Mouse (Mus musculus) left cerebral cortex, adult 9 months (tissue): ENCODE results near the gene Krt20.

Experiments
- DNase-seq, 2 experiments: peaks; one replicate each; pipeline ENCODE4 v3.0.0; 2022; ENCODE audit warnings: low spot score in 2 of 2

Krt20 gene

GRCm38 (mm10) chr11:99413247-99413646, 24.7 kb downstream of the Krt20 start:
- peak in 1 of 2 experiments; percentile 22 for DNase-seq

GRCm38 (mm10) chr11:99406186-99406585, 31.8 kb downstream of the Krt20 start:
- DNase-seq = no peak

GRCm38 (mm10) chr11:99399956-99400549, 37.9 kb downstream of the Krt20 start:
- no peak for DNase-seq

- DNase-seq = no peak
Measured at GRCm38 (mm10) chr11:99398832-99399231, 39.1 kb downstream of the Krt20 start.

DNA sequence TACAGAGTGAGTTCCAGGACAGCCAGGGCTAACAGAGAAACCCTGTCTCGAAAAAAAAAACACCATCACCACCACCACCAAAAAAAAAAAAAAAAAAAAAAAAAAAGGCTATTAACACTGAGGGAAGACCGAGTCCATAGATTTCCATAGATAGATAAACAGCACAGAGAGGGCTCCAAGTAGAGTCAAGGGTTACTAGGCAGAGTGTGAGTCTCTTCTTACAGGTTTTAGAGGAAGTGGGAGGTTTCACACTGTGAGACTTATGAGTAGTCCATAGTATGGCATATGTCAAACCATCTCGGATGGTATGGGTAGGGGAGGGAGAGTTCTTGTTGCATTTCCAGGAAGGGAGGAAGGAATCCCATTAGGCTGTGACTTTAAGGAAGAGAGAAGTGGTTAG, 39.9 kb downstream of the Krt20 start:
- no peak for DNase-seq

DNA sequence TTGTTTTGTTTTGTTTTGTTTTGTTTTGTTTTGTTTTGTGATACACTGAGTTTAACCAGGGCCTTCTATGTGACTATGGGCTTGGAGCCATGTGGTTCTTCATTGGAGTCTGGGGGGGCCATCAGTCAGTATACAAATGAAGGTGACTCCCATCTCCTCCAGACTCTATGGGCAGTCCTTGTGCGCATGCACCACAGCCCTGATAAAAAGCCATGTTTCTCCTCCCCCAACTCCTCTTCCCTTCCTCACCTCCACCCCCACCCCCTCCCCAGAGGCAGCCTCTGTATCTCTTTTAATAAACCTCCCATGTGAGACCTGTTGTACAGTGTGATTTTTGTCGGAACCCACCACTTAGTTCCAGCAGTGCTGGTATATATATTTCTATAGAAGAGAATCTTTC, 41.3 kb downstream of the Krt20 start:
- no peak for DNase-seq

DNA sequence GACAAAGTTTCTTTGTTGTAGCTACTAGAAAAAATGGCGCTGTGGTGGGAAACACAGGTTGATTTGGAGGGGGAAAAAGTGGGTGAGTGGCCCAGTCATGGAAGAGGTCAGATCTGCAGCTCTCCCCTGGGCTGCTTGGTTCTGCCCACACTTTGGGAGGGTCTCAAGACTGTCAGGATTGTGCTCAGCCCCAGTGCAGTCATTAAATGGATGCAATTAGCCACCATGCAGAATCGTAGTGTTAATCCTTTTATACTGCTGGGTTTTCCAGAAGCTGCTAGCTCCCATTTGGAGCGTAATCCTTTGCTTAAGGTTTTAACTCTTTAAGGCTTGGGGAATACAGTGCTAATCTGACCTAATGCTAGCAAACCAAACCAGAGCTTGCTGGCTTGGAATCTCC, 41.9 kb downstream of the Krt20 start:
- DNase-seq = no peak

DNA sequence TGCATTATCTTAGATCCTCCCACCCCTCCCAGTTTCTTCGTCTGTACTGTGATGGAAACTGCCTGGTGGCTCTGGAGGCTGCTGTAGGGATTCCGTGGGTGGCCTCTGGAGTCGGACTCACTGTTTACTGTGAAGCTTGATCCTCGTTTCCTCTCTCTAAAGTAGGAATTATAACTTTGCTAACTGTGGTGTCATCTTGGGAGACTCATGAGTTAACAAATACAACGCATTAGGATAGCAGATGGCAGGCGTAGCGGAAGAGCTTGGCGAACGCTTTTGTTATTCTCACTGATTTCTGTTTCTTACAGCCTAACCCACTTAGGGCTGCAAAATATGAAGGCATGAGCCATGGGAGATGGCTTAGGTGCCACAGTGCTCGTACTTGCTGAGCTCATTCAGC, 45.5 kb downstream of the Krt20 start:
- no peak for DNase-seq

GRCm38 (mm10) chr11:99391375-99391774, 46.6 kb downstream of the Krt20 start:
- DNase-seq = no peak

DNA sequence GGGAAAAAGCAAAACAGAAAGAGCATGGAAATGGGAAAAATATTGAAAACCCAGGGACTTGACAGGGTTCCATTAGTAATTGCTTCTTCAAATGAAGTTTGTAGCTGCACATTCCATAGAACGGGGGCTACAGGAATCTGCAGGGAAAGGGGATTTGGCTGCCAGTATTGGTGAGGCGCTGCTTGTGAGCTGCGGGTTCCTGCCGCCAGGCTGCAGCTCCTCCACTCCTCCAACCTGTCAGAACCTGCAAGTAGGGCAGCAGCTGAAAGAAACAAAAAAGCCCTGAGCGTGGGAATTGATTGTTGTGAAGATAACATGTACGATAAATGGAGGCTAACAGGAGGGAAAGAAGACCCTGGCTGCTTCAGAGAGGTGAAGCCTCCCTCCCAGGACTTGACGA, 47.1 kb downstream of the Krt20 start:
- no peak for DNase-seq

GRCm38 (mm10) chr11:99389264-99389663, 48.7 kb downstream of the Krt20 start, which contains the start of gene Krt10:
TSS of gene Krt10 (minus strand) at chr11:99389364.
- no peak for DNase-seq

DNA sequence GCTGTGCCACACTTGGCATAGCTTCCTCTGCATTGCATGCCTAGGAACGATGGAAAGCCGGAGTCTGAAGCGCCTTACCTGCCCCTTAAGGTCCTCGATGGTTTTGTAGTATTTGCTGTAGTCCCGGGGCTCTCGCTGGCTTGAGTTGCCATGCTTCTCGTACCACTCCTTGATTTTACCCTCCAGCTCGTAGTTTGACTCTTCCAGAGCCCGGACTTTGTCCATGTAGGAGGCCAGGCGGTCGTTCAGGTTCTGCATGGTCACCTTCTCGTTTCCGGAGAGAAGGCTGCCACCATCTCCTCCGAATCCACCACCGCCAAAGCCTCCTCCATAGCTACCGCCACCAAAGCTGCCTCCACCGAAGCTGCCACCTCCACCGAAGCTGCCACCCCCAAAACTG, 49.3 kb downstream of the Krt20 start:
- DNase-seq = no peak

DNA sequence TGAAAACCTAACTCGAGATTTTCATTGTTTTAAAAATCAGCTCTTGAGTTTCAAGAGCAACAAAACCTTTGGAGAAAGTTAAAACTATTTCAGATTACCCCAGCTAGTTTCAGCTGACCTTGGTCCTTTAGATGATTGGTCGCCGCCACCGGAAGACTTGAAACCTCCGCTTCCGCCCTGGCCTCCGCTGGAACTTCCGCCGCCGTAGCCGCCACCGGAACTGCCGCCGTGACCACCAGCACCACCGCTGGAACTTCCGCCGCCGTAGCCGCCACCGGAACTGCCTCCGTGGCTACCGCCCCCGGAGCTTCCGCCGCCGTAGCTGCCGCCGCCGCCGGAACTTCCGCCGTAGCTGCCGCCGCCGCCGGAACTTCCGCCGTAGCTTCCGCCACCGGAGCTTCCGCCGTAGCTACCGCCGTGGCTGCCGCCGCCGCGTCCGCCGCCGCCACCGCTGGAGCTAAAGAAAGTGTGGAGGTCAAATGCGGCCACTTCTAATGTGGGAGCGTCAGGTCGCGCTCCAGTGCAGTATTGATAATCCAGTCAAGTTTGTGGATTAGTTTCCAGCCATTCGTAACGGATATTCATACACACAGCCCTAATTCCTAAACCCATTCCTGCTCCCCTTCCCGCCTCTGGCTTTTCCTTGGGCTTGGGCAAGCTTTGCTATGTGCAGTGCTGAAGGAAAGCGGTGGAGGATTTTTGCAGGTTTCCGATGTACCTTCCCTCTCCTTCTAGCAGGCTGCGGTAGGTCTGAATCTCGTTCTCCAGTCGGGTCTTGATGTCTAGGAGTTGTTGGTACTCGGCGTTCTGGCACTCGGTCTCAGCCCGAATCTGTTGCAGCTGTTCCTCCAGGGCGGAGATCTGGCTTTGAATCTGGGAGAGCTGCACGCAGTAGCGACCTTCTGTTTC, 51.9 kb downstream of the Krt20 start:
- DNase-seq = peak; percentile 81 to 89

DNA sequence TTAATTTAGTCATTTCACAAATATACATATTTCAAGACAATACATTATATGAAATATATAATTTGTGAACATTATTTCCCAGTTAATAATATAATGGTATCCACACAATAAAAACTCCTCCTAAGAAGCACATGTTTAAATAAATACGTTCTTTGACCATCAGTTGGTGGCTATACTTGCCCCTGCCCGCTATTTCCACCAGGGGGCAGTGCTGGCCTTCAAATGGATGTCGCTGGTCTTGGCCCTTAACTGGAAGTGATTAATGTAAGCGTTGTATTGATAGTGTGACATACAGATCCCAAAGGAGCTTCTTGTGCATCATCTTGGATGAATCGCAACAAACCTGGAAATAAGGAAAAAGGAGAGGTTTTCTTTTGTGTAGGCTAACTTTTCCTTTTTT, 58.4 kb downstream of the Krt20 start:
- DNase-seq = peak in 1 of 2 experiments; percentile 79
